Mouse (Mus musculus): ENCODE measurements around the gene Asb7.

- TF ChIP-seq CTCF (IDR thresholded peaks at IDR 0.05; ENCODE audit: extremely low read depth, insufficient read depth, low read length): peak; percentile 88
- TF ChIP-seq POLR2A (IDR thresholded peaks at IDR 0.05; ENCODE audit: extremely low read depth, insufficient read depth, low read length): no peak
Observed at GRCm38 (mm10) chr7:66661572-66661971, 27.8 kb downstream of the Asb7 start.

Measured in cortical plate, adult 2 months (tissue).